Mouse (Mus musculus) thymus, postnatal 14 days (tissue): ENCODE data around the gene Tent4b.

Source experiments
- DNase-seq: peaks from one replicate; pipeline ENCODE4 v3.0.0; 2021

Tent4b gene

DNA sequence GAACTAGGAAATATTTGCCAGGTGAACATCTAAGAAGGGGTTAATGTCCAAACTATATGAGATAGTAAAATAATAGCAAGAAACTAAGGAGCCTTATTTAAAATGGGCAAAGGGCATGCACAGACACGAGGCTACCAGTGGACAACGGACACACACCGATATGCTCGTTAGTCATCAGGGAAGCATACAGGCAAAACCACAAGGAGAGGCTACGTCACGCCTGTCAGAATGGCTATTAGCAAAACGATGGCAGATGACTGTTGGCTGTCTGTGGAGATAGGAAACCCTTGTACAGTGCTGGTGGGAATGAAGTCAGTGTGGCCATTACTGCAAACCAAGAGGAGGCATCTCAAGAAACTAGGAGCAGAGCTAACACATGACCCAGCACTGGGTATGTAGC, 81.9 kb downstream of the Tent4b start:
- no peak for DNase-seq

DNA sequence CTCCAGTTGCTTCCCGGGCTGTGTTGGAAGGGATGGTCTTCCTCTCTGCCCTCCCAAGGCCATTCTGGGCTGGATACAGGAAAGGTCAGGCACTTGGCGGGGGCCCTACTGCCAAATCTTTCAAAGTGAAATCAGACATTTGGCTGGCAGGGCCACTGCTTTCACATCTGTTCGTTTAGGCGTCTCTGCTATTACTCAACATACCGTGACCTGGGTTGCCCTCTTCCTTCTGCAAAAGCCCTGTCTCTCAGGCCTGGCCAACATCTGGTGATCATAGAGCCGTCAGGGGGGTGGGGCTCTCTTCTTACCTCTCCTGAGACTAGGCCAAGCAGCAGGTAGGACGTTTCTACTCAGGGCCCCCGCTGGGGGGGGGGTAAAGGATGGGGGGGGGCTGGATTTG, 83.7 kb downstream of the Tent4b start:
- DNase-seq: peak; percentile 6

DNA sequence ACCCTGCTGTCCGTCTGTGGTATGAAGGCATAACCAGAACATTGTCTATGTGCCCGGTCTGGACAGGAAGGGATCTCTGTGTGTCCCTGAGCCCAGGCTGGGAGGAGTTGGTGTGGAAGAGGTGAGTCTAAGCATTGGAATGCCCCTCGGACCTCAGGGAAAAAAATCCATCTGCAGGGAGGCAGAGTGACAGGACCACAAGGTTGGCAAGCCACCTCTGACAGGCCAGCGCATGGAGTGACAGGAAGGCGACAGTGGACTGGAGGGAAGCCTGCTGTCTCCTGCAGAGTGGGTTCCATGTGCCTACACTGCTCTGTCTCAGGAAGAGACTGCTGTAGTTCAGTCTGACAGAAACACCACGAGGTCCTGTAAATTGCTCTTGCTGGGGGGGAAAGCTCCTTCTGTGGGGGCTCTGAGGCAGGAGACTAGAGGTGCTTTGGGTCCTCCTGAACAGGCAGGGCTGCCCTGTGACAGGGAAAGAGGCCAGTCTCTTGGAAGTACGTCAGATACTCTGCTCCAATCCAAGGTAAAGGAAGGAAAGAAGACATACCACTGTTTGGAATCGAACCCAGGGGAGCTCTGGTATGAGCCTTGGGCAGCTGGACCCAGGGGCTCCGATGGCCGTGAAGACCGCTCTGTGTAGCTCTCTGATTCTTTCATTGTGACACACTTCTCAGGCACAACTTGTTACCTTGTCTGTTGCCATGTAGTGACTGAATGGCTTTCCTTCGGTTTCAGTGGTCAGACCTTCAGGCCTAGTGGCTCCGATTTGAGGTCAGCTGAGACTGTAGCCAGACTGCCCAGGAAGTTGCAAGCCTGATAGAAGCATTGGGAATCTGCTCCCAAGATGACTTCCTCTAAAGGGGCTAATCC, 84.5 kb downstream of the Tent4b start:
- DNase-seq: peak; percentile 5

DNA sequence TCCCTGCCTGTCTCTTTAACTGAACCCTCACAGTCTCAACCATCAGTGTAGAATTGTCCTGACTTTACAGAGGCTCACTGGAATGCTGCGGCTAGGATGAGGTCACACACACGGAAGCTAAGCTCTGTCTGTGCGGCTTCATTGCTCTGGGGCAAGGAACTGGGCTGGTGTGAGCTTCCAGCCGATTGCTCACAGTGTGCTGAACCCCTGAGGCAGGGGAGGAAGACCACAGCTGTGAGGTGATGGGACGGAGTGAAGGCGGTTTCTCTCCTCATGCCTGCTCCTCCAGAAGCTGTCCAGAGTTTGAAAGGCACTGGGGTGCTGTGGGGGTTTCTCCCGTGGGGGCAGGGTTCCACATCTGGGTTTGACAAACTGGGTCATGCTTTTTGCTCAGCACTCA, 85.7 kb downstream of the Tent4b start:
- peak; percentile 34 for DNase-seq

DNA sequence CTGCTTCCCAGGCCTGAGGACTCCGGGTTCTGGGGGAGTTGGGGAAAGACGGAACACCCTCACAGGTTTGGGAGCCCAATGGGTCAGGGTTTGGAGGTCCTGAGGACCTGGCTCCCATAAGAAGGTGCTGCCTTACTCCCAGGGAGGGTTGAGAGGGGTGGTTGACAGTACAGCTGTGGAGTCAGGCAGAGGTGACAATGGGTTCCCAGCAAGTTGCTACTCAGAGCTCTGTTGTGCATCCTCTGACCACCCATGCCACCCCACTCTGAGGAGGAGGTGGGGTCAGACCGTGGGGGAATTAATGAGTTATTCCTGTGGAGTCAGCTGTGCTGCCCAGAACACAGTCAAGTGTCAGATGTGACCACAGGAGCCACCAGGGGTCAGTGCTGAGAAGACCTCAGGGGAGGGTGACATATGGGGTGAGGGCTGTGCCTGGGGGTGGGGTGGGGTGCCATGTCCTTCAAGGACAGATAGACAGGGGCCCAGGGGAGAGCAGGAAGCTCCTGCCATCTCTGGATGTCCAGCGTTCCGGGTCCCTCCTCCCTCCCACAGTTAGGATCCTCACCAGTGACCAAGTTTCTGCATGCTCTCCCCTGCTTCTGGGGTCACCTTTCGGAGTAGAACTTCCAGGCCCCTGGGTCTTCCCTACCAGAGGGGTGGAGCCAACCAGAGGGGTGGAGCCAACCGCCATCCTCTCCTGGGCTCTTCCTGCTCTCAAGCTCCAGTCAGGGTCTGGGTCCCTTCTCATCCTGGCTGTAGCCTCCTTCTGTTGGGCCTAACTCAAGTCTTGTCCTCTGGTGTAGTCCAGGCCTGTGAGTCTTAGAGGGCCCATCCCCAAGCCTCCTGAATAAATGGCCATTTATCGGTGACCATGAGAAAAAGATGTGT, 86.7 kb downstream of the Tent4b start:
- peak; percentile 61 for DNase-seq

DNA sequence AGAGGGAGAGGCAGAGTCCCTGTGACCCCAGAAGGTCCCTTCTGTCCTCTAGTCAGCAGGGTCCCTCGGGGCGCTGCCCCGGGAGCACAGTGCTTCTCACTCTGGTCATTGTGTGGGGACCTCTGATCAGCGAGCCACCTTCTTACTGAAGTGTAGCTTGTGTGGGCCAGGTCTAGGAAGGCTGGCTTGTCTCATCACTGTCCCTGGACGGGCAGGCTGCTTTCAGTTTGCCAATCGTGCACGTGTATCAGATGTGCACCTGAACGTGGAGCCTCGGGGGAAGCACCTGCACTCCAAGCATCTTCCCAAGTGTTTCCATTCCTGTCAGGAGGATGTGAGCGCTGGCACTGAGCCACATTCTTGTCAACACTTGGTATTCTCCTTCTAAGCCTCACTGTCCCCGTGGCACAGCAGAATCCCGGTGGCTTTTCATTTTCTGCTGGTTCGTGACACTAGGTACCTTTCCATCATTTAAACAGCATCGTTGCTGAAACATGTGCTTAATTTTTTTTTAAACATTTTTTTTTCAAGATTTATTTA, 87.5 kb downstream of the Tent4b start:
- DNase-seq: peak; percentile 6

DNA sequence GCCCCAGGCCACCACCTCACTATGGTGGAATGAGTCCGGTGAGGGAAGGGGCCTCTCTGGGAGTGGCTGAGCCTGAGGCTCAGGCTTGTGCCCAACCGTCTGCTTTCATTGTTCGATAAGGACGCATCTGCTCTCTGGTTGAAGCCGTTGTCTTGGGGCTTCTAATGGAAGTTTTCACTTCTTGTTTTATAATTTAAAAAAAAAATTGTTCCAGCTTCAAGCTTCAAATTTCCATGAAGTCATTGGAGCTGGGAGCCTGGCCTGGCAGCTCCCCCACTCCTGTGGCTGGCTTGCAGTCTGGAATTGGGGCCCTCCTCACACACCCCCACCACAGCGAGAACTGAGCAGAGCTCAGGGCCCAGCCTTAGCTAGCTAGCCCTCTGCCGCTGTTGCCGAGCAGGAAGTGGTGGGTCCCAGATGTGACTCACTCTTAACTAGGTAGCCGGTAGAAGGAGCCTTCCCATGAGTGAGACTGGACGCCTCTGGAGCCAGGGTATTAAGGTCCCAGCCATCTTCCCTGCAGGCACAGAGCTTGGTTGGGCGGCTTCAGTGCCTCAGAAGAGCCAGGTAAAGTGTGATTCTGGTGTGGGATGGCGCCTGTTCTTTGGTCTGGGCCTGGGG, 89.7 kb downstream of the Tent4b start:
- peak; percentile 82 for DNase-seq

DNA sequence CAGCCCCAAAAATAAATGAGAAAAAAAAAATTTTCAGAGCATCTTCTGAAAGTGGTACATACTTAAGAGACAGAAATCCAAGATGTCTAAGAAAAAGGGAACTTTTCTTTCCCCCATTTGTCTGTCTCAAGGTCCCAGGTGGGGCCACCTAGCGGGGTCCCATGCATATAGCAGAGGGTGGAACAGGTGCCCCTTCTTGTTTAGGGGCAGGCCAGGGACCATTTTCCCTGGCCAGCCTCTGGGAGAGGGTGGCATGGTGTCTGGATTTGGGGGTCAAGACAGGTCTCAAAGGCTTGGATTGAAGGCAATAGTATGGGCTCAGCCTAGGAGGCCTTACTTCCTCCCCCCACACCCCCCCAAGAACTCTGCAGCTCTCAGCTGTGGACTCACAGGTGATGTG, 90.9 kb downstream of the Tent4b start:
- DNase-seq: peak; percentile 80

DNA sequence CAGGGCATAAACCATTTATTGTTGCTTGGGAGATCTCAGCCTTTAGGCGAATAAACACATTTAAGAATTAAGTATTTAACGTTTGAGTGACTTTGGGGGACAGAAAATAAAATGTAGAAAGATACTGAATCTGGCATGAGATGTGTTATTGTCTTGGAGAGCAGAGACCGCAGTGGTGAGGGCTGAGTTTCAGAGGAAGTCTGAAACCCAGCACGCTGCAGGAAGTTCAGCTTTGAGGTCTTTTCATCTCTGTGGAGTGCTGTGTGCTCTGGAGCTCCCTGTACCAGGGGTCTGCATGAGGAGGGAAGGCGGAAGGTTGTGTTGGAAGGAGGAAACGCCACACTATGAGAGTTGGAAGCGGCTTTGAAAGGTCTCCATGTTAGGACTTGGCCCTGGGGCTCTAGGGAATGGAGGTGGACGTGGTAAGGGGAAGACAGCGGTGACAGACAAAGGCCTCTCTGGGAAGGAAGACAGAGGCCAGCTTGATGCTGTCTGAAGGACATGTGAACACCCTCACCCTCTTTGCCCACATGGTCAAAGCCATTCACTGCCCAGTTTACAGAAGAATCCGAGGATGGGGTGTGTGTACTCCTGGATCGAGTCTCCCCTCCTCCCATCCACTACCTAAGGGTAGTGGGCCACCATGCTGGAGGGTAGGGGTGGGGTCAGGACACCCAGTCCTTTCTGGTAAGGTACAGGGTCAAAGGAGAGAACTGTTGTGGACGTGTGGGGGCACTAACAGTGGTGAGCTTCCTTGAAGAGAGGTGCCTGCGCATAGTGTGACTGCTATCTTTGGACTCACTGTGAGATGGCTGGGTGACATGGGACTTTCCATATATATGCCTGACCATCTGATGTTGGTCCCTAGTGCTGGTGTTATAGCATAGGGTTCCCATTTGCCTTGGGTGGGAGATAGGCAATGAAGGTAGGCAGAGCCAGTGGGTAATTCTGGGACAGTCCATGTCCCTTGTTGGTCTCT, 91.6 kb downstream of the Tent4b start:
- peak; percentile 75 for DNase-seq

DNA sequence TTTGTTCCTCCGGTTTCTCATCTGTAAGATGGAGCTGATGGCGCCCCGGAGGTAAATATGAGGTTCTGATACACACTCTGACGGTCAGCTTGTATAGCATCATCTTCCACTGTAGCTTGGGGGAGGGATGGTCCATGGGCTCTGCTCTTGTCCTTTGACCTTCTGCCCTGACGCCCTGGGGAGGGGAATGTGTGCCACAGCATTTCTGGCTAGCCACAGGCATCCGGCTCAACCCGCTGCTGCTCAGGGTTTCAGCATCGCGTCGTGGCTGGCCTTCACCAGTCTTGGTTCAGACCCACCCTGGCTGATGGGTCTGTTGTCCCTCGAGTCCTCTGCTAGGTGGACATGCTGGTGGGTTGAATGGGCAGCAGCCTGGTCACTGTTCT, 92.3 kb downstream of the Tent4b start:
- DNase-seq: no peak

DNA sequence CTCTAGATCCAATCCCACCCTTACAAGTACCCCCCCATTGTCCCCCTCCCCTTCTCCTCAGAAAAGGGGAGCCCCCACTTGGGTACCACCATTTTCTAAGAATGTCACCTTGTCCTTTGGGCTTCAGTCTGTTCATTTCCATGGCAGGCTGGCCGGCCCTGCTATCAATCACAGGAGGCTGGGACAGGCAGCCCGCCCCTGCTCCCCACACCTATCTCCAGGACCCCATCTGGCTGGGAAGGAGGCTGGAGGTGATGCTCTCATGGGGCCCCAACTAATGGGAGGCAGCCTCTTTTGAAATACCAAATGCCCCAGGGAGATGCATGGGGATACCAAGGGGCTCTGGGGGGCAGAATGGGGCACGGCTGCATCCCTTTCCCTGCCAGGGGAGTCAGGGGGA, 93.9 kb downstream of the Tent4b start:
- DNase-seq: no peak

DNA sequence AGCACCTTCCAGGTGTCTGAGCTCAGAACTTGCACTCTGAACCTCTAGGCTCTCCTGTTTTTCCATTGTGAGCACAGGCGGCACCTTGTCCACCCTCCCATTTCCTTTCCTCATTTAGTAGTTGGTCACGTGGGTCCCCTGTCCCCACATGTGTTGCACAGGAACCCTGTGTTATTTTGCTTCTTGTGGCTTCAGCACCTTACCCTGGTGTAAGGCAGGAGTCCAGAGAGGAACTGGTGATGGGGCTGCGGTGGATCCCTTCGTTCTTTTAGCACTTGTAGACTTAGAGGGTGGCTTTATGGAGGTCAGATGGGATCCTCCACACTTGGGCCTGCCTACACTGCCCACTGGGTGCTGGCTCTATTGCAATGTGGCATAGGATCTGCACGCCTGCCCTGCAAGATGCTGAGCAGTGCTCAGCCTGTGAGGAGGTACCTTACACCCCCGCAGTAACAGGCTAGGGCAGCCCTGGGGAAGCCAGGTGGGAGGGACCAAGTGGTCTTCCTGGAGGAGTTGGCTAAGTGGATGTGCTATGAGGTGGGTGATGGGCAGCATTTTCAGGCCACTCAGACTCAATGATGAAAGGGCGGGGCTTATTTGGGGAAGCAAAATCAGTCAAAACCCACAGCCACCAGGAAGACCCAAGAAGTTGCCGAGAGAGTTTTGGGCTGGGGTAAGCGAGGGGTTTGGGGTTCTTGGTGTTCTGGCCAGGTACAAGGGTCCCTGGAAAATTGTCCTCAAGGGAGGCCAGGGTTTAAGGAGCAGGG, 94.8 kb downstream of the Tent4b start:
- peak; percentile 61 for DNase-seq

DNA sequence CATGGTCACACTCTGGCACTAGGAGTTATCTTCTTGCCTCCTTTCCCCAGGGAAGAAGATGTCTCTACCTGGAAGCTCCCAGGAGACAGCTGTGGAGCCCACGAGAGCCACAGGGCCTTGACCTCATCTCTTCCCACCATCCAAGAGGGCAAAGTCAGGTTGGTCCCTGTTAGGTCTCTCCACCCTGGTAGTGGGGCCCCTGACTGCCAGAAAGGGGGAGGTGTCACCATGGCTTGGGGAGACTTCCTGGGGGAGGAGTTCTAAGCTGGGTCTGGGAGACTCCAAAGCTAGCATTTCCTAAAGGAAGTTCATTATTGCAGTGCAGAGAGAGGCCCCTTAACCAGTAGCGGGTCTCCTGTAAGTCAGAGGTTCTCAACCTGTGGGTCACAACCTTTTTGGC, 96.0 kb downstream of the Tent4b start:
- no peak for DNase-seq

DNA sequence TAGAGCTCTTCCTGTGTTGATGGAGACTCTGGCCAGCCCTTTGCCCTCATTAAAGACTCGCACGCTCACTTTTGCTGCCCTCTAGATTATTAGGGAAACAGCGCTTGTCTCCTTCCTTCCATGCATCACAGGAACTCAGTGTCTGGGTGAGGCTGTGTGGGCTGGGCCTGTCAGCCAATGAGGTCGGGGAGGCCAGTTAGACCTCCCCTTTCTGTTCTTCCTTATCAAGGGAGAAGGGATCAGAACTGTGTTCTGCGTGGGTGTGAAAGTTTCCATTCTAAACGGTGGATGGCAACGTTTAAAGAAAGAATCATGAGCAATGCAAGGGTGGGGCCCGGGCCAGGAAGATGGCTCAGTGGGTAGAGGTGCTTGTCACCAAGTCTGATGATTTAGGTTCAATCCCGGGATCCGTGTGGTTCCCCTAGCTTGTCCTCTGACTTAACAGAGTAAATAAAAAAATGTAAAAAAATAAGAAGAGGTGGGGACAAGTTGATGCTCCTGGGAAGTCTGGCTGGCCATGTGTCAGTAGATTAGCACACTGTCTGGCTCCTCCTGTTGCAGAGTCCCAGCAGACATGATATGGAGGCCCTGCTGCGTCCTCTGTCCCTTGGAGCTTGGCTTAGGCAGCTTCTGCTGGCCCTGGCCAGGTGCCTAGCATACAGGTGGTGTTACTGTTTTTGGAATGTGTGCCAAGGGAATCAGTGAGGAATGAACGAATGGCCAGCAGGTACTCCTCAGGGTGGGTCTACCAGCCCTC, 99.1 kb downstream of the Tent4b start:
- DNase-seq: peak; percentile 35

DNA sequence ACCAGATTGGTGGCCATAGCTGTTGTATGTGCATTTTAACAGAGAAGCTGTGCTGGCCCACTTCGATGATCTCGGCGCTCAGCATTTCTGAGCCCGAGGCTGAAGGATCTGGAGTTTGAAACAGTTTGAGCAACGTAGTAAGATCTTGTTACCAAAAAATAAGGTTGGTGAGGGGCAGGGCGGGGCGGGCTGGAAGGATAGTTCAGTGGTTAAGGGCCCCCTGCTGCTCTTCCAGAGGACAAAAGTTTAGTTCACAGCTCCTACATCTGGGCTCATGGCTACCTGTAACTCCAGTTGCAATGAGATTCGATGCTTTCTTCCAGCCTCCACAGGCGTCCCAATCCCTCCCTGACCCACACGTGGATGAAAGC, 99.7 kb downstream of the Tent4b start:
- no peak for DNase-seq

DNA sequence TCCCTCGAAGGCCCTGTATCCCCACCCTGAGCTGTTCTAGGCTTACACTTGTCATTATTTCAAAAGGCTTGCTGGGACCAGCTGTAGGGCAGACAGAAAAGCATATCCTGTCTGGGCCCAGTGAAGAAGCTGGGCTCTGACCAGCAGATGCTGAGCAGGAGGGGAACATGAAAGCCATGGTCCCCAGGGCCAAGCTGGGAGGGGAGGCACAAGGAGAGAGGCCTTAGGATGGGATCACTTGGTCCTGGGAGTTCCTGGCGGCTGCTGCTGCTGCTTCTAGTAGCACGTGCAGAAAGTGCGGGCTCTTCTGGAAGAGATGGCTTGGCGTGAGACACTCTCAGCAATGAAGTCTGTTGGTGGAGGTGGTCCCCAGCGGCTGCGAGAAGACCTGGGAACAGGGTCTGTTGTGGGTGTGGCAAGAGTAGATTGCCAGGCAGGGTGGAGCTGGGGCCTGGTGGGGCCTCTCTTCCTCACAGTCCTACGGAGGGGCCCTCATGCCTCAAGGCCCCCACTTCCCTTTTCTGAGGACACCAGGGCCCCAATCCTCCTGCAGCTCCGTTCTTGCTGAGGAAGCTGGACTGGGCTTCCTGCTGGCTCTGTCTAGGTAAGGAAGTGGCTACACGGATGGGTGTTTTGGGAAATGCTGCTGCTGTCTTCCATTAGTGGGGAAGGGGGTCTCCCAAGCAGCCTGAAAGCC, 101.0 kb downstream of the Tent4b start:
- DNase-seq: peak; percentile 19

DNA sequence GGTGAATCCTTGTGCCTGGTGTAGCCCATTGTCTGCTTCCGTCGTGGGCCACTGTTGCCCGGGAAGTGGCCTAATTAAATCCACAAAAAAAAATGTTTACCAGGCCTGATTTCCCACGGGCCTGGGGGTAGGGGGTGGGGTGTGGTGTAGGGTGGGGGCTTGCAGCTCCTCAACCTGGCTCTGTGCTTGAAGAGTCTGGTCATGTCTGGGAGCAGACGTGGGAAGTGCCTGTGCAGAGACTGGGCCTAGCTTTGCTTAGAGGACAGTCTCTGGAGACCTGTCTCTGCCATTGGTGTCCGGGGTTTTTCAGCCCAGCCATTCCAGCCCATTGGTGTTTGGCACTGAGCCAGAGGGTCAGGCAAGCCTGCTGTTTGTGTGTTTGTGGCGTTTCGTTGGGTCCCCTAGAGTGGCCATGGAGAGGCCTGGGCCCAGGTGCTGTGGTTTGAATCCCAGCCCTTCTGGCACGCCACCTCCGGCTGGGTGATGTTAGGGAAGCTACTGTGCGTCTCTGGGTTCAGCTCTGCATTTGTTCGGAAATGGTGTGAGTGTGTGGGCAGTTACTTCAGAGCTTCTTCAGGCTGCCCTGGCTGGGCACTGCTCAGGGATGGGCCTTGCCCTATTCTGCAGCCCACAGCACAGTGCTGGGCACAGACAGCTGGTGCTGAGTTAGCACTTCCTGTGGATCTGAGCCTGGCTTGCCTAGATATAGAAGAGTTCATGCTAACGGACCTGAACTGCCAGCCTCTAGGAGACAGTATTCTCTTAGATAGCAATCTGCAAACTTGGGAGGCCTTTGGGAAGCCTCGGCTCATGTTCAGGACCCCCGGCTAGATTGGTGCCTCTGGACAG, 102.8 kb downstream of the Tent4b start:
- no peak for DNase-seq

DNA sequence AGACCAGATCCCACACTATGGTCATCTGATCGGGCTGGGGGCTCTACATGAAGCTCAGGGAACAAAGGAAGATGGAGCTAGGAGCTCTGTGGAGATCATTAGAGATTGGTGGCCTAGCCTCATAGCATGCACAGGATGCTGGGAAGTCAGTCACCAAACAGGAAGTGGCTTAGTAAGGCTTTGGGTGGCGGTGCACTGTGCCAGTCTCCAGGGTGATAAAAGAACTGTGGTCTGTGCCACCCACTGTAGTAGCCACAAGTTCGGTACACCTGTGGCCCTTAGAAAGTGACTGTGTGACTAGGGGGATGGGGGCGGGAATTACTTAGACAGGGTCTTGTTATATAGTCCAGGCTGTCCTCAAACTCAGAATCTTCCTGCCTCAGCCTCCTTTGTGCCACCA, 106.8 kb downstream of the Tent4b start:
- DNase-seq: peak; percentile 51

DNA sequence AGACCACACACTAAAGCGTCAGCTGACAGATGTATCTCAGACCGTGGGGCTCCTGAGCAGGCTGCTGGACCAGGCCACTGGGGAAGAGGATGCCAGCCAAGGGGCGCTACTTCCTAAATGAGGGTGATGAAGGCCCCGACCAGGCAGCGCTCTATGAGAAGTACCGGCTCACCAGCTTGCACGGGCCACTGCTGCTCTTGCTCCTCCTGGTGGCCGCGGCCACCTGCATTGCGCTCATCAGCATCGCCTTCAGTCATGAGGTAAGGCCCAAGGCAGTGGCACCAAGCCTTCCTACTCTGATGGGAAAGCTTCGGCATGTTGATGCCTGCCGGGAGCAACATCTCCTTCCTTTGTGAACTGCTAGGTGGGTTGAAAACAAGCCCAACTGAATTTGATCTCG, 107.5 kb downstream of the Tent4b start:
- DNase-seq: peak; percentile 37
